Mouse (Mus musculus) CH12.LX (cell line): ENCODE measurements at regions not wholly inside any gene's neighbourhood (a gene's known extent, or its start where the extent isn't known, plus 50 kb on each side); places are given as distances from the start of the nearest gene placed in this dataset.

Experiments
- DNase-seq: peaks from one replicate; pipeline ENCODE4 v3.0.0-alpha.2; 2013; ENCODE audit errors: extremely low read depth
- H3K27ac ChIP-seq: 2 replicates; pipeline ENCODE4 v1.5.1; 2012; ENCODE audit warnings: low read depth, mild to moderate bottlenecking, control low read depth, moderate library complexity; ENCODE audit not compliant: insufficient read depth
- H3K27me3 ChIP-seq: replicated peaks from 2 replicates; pipeline ENCODE3; 2012; ENCODE audit warnings: inconsistent platforms
- H3K36me3 ChIP-seq, 2 experiments: replicated peaks in 1 of 2; 2 replicates each; pipeline versions ENCODE3 to v1.6.1; 2012; ENCODE audit warnings: inconsistent platforms in 1 of 2, low read length in 1 of 2, mild to moderate bottlenecking in 1 of 2, mixed read lengths in 1 of 2, moderate library complexity in 1 of 2; ENCODE audit not compliant: control insufficient read depth in 1 of 2, insufficient read depth in 1 of 2
- H3K4me1 ChIP-seq, 2 experiments: 2 replicates each; pipeline ENCODE4 v1.6.1; 2012; ENCODE audit warnings: inconsistent platforms in 1 of 2, moderate library complexity in 1 of 2; ENCODE audit not compliant: insufficient read depth in 2 of 2, control insufficient read depth in 1 of 2
- H3K4me2 ChIP-seq: 2 replicates; pipeline ENCODE4 v1.6.1; 2012; ENCODE audit warnings: low read depth, mild to moderate bottlenecking, control low read depth; ENCODE audit not compliant: poor library complexity, insufficient read depth, severe bottlenecking
- H3K4me3 ChIP-seq, 3 experiments: fragments of 150-350 bp in 1 of 3; sonication (generic) in 1 of 3; replicated peaks in 1 of 3; 2 replicates each; pipeline versions ENCODE3 to v1.5.1; 2011 to 2012; ENCODE audit warnings: low read depth in 2 of 3, low read length in 2 of 3, mild to moderate bottlenecking in 2 of 3, moderate library complexity in 2 of 3, control low read depth in 1 of 3, improper control_type of control experiment in 1 of 3, inconsistent platforms in 1 of 3, mixed read lengths in 1 of 3; ENCODE audit not compliant: poor library complexity in 1 of 3
- H3K79me2 ChIP-seq: replicated peaks from 2 replicates; pipeline ENCODE4 v1.6.1; 2012; ENCODE audit warnings: mild to moderate bottlenecking, moderate library complexity; ENCODE audit not compliant: control insufficient read depth, poor library complexity, insufficient read depth, severe bottlenecking; ENCODE audit errors: extremely low read depth
- H3K9ac ChIP-seq: 2 replicates; pipeline ENCODE4 v1.6.1; 2012; ENCODE audit warnings: low read depth, mild to moderate bottlenecking, control low read depth, moderate library complexity; ENCODE audit not compliant: insufficient read depth
- H3K9me3 ChIP-seq: replicated peaks from 2 replicates; pipeline ENCODE3; 2012; ENCODE audit warnings: low read length, inconsistent platforms, mixed read lengths
- BHLHE40 ChIP-seq: IDR thresholded peaks from 2 replicates; pipeline ENCODE4 v1.6.1; 2011; ENCODE audit warnings: mild to moderate bottlenecking, low read depth, low read length, improper control_type of control experiment
- CHD2 ChIP-seq: IDR thresholded peaks from 2 replicates; pipeline ENCODE4 v1.6.1; 2011; ENCODE audit warnings: low read length, improper control_type of control experiment
- CTCF ChIP-seq, 2 experiments: IDR thresholded peaks in 1 of 2; conservative IDR thresholded peaks in 1 of 2; 2 replicates each; pipeline ENCODE4 v1.5.1; 2011 to 2012; ENCODE audit warnings: low read depth in 2 of 2, low read length in 2 of 2, improper control_type of control experiment in 1 of 2, inconsistent platforms in 1 of 2, mild to moderate bottlenecking in 1 of 2, moderate library complexity in 1 of 2
- ETS1 ChIP-seq: conservative IDR thresholded peaks from 2 replicates; pipeline ENCODE4 v1.6.1; 2012; ENCODE audit warnings: low read depth, mild to moderate bottlenecking, inconsistent platforms, low read length, improper control_type of control experiment, moderate library complexity
- GABPA ChIP-seq: IDR thresholded peaks from 2 replicates; pipeline ENCODE4 v1.6.1; 2012; ENCODE audit warnings: low read depth, low read length, improper control_type of control experiment, inconsistent platforms; ENCODE audit not compliant: insufficient replicate concordance
- MAX ChIP-seq: IDR thresholded peaks from 2 replicates; pipeline ENCODE4 v1.6.1; 2011; ENCODE audit warnings: low read length, improper control_type of control experiment
- MEF2A ChIP-seq: IDR thresholded peaks from 2 replicates; pipeline ENCODE4 v1.6.1; 2014; ENCODE audit warnings: low read depth, mild to moderate bottlenecking, inconsistent platforms, low read length, improper control_type of control experiment, borderline replicate concordance
- MXI1 ChIP-seq: IDR thresholded peaks from 2 replicates; pipeline ENCODE4 v1.6.1; 2011; ENCODE audit warnings: mild to moderate bottlenecking, low read depth, low read length, improper control_type of control experiment
- NRF1 ChIP-seq: IDR thresholded peaks from 2 replicates; pipeline ENCODE4 v1.6.1; 2014; ENCODE audit warnings: low read depth, mild to moderate bottlenecking, inconsistent platforms, low read length, improper control_type of control experiment, moderate library complexity
- SMC3 ChIP-seq: IDR thresholded peaks from 2 replicates; pipeline ENCODE4 v1.6.1; 2011; ENCODE audit warnings: low read depth, low read length, improper control_type of control experiment
- TBP ChIP-seq: conservative IDR thresholded peaks from 2 replicates; pipeline ENCODE4 v1.6.1; 2011; ENCODE audit warnings: low read depth, low read length, improper control_type of control experiment
- TCF12 ChIP-seq: IDR thresholded peaks from 2 replicates; pipeline ENCODE4 v1.6.1; 2014; ENCODE audit warnings: low read depth, mild to moderate bottlenecking, inconsistent platforms, low read length, improper control_type of control experiment
- USF1 ChIP-seq: IDR thresholded peaks from 2 replicates; pipeline ENCODE4 v1.6.1; 2014; ENCODE audit warnings: low read depth, mild to moderate bottlenecking, inconsistent platforms, low read length, improper control_type of control experiment
- USF2 ChIP-seq: conservative IDR thresholded peaks from 2 replicates; pipeline ENCODE4 v1.6.1; 2011; ENCODE audit warnings: low read depth, low read length, improper control_type of control experiment
- ZMIZ1 ChIP-seq: IDR thresholded peaks from 2 replicates; pipeline ENCODE4 v1.6.1; 2012; ENCODE audit warnings: low read depth, mild to moderate bottlenecking, inconsistent platforms, low read length, improper control_type of control experiment
- ZNF384 ChIP-seq: IDR thresholded peaks from 2 replicates; pipeline ENCODE4 v1.6.1; 2012; ENCODE audit warnings: low read depth, low read length, improper control_type of control experiment, inconsistent platforms
- dilution Hi-C: fragments of 300-500 bp; cut with MboI; formaldehyde crosslinking; loops from 2 replicates; pipeline ENCODE4 v1.14.3; 2020; ENCODE audit warnings: low sequenced_read_pairs; ENCODE audit not compliant: extremely low pct_unique_long_range_greater_than_20kb, extremely low pct_ligation_motif_present
- in situ Hi-C: fragments of 300-500 bp; cut with MboI; formaldehyde crosslinking; loops from 3 replicates; pipeline ENCODE4 v1.14.3; 2019; ENCODE audit warnings: low sequenced_read_pairs, low pct_ligation_motif_present, low pct_unique_long_range_greater_than_20kb, mixed read lengths

DNA sequence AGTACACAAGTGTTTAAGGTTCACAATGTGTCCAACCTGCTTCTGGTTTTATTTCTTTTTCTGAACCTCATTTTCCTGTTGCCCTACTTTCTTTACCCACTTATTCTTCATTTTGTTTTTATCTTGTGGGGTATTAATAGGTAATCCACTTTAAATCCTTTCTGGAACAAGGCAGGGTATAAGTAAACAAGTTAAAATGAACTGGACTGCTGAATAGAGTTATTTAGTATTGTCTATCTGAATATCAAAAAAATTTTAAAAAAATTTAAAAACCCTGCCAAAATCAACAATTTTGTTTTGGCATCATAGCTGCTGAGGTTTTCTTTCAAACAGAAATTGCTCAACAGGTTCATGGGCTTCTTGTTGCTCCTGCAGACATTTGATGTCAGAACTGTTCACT, 170.7 kb upstream of the Cited2 start:
- no peak for DNase-seq
- TF ChIP-seq ETS1 (no peak), CHD2 (no peak), GABPA (no peak), USF1 (no peak), SMC3 (no peak), MXI1 (no peak), USF2 (no peak), BHLHE40 (no peak), TBP (no peak), ZNF384 (no peak), CTCF (conservative IDR thresholded peaks at IDR 0.05 in 1 of 2, IDR thresholded peaks at IDR 0.05 in 1 of 2; ENCODE audit: low read depth in 2 of 2, low read length in 2 of 2) (no peak), MEF2A (no peak), ZMIZ1 (no peak)
- TF ChIP-seq, all 38 proteins: peak for 0
- dilution Hi-C loops = no loop called here
- Histone ChIP-seq H3K27ac (no peak overlapping the region), H3K9me3 (no peaks in the 10 kb centered on the region), H3K4me2 (no peak overlapping the region), H3K4me1 (peaks cover 11 to 32% of the 10 kb centered on the region in 2 experiments), H3K79me2 (no peaks in the 10 kb centered on the region), H3K27me3 (no peaks in the 10 kb centered on the region), H3K36me3 (no peaks in the 10 kb centered on the region), H3K9ac (no peak overlapping the region), H3K4me3 (no peak overlapping the region)
- in situ Hi-C loops = no loop called here

DNA sequence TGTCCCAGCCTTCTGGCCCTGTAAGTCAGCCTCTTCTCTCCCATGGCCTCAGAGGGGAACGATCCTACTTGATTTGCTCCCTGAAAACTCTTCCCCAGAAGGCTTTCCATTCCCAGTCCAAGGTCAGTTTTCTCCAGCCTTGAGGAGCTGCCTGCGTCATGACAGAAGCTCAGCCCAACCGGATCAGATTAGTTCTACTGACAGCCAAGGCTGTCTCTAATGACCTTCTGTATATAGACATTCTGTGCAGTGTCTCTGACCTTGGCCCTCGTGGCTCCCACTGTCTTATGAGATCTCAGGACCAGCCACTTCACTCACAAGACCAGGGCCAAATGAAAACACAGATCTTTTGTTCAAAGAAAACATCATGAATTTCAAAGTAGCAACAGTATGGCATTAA, 166.6 kb upstream of the Cited2 start:
- no peak overlapping the region for H3K4me3 ChIP-seq
- dilution Hi-C loops = no loop called here
- no peaks in the 10 kb centered on the region for H3K36me3 ChIP-seq
- in situ Hi-C loops = no loop called here
- no peak overlapping the region for H3K9ac ChIP-seq
- no peaks in the 10 kb centered on the region for H3K79me2 ChIP-seq
- H3K4me2 ChIP-seq = no peak overlapping the region
- TF ChIP-seq ETS1 = no peak
- no peak for TF ChIP-seq TCF12
- TF ChIP-seq MAX = no peak
- no peak for TF ChIP-seq MXI1
- TF ChIP-seq, all 38 proteins: peak for 0
- H3K27ac ChIP-seq = no peak overlapping the region
- DNase-seq = no peak
- H3K27me3 ChIP-seq = no peaks in the 10 kb centered on the region
- peaks cover 3% of the 10 kb centered on the region for H3K9me3 ChIP-seq
- peaks cover 6 to 13% of the 10 kb centered on the region in 2 experiments for H3K4me1 ChIP-seq

DNA sequence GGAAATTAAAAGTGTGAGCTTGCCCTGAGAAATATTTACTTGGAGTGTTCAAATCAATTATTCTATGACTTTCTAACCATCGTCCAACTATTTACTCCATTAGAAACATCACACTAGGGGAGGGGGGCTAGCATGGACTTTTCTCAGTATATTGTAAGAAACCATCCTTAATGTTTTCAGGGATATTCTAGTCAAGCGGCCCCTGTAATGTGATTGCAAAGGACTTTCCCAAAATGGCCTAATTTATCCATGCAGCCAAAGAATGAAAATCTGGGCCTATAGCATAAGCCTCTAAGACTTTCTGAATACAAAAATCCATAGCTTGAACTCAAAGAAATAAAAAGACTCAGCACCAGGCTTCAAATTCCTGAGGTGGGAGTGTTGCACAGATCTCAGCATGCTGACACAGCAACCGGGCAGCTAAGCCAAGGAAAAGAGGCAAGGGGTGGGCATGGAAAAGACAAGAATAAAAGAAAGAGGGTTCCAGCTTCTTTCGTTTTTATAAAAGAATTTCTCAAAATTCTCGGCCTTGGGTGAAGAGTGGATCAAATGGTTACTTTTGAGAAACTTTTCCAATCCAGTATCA, 163.6 kb upstream of the Cited2 start:
- TF ChIP-seq NRF1 = no peak
- dilution Hi-C loops (no loop called here), in situ Hi-C loops (no loop called here)
- Histone ChIP-seq H3K4me2 (no peak overlapping the region), H3K4me3 (no peak overlapping the region), H3K79me2 (no peaks in the 10 kb centered on the region), H3K4me1 (peaks cover 6 to 13% of the 10 kb centered on the region in 2 experiments), H3K36me3 (no peaks in the 10 kb centered on the region), H3K9me3 (peaks cover 3% of the 10 kb centered on the region), H3K9ac (no peak overlapping the region), H3K27me3 (no peaks in the 10 kb centered on the region), H3K27ac (no peak overlapping the region)
- no peak for DNase-seq
